Mouse (Mus musculus): ENCODE data around the gene Tmem263. TPM values are rescaled to one million over a fixed set of nuclear protein-coding genes. Genes with fewer than 3 reads are reported as not detected.

Tmem263 gene
- 57.5 and 58.5 TPM in 2 replicates for polyA plus RNA-seq (2015; fragmentation: Nextera tagmentation; extraction: Ambion mirVana)

- H3K27me3 ChIP-seq: no peaks in the 10 kb centered on the region
- peak within 1 kb of the TSS; percentile 82 for H3K9ac ChIP-seq
- no peaks in the 10 kb centered on the region for H3K9me3 ChIP-seq (replicated peaks)
- under 1% methylated on average over 60 of the region's 96 CpGs for WGBS
- peak within 1 kb of the TSS; percentile 98 for H3K4me2 ChIP-seq
- peaks cover 16% of the 10 kb centered on the region for H3K4me1 ChIP-seq
- peak; percentile 96 for ATAC-seq
- H3K36me3 ChIP-seq (ENCODE audit: poor library complexity, severe bottlenecking): no peaks in the 10 kb centered on the region
- H3K27ac ChIP-seq: peak within 1 kb of the TSS; percentile 86
- peak within 1 kb of the TSS; percentile 80 for H3K4me3 ChIP-seq
Measured at GRCm38 (mm10) chr10:85102247-85103084, at the start of gene Tmem263, which contains the start of gene Fhl4. TSS of gene Tmem263 (plus strand) at chr10:85102627. TSS of gene Fhl4 (minus strand) at chr10:85102495.

- no peak overlapping the region for H3K9ac ChIP-seq
- no peak for ATAC-seq
- no peak overlapping the region for H3K4me2 ChIP-seq
- no peak overlapping the region for H3K27ac ChIP-seq
- H3K36me3 ChIP-seq (ENCODE audit: poor library complexity, severe bottlenecking): no peaks in the 10 kb centered on the region
- no peaks in the 10 kb centered on the region for H3K27me3 ChIP-seq
- WGBS: 82% methylated on average over 2 of the region's 2 CpGs
- H3K4me3 ChIP-seq: no peak overlapping the region
- H3K4me1 ChIP-seq: no peaks in the 10 kb centered on the region
- H3K9me3 ChIP-seq (replicated peaks): no peaks in the 10 kb centered on the region
Measured at GRCm38 (mm10) chr10:85054876-85055275, 47.6 kb upstream of the Tmem263 start.

GRCm38 (mm10) chr10:85071605-85072152 lies 30.7 kb upstream of the Tmem263 start:
- 58% methylated on average over 4 of the region's 4 CpGs for WGBS
- Histone ChIP-seq H3K4me1 (no peaks in the 10 kb centered on the region), H3K9ac (no peak overlapping the region), H3K36me3 (ENCODE audit: poor library complexity, severe bottlenecking) (no peaks in the 10 kb centered on the region), H3K27ac (no peak overlapping the region), H3K4me2 (no peak overlapping the region), H3K27me3 (no peaks in the 10 kb centered on the region), H3K4me3 (no peak overlapping the region), H3K9me3 (replicated peaks) (no peaks in the 10 kb centered on the region)
- ATAC-seq: no peak

GRCm38 (mm10) chr10:85101841-85102240 lies 586 bp upstream of the Tmem263 start:
- peak overlapping the region; percentile 86 for H3K27ac ChIP-seq
- no peaks in the 10 kb centered on the region for H3K27me3 ChIP-seq
- H3K9ac ChIP-seq: peak overlapping the region; percentile 82
- no peaks in the 10 kb centered on the region for H3K9me3 ChIP-seq (replicated peaks)
- H3K36me3 ChIP-seq (ENCODE audit: poor library complexity, severe bottlenecking): no peaks in the 10 kb centered on the region
- H3K4me2 ChIP-seq: peak overlapping the region; percentile 98
- peaks cover 16% of the 10 kb centered on the region for H3K4me1 ChIP-seq
- WGBS: under 1% methylated on average over 10 of the region's 10 CpGs
- peak overlapping the region; percentile 80 for H3K4me3 ChIP-seq
- peak; percentile 42 for ATAC-seq

- Histone ChIP-seq H3K27ac (peak overlapping the region; percentile 65; the same call in 1 of the 2 replicates), H3K9me3 (replicated peaks) (no peaks in the 10 kb centered on the region), H3K36me3 (ENCODE audit: poor library complexity, severe bottlenecking) (no peaks in the 10 kb centered on the region), H3K4me3 (peak overlapping the region; percentile 80), H3K9ac (peak overlapping the region; percentile 82), H3K4me1 (peaks cover 16% of the 10 kb centered on the region), H3K27me3 (no peaks in the 10 kb centered on the region), H3K4me2 (peak overlapping the region; percentile 98)
- WGBS: under 1% methylated on average over 34 of the region's 34 CpGs
- 0 out of 2 replicates have a peak, but pooled peaks have one; percentile 15 for ATAC-seq
Measured at GRCm38 (mm10) chr10:85103085-85103885, 858 bp downstream of the Tmem263 start.

GRCm38 (mm10) chr10:85114409-85114808 lies 12.0 kb downstream of the Tmem263 start:
- Histone ChIP-seq H3K4me2 (no peak overlapping the region), H3K27ac (no peak overlapping the region), H3K4me1 (no peaks in the 10 kb centered on the region), H3K9ac (no peak overlapping the region), H3K36me3 (ENCODE audit: poor library complexity, severe bottlenecking) (peaks cover 27% of the 10 kb centered on the region), H3K9me3 (replicated peaks) (no peaks in the 10 kb centered on the region), H3K27me3 (no peaks in the 10 kb centered on the region), H3K4me3 (no peak overlapping the region)
- 91% methylated on average over 4 of the region's 4 CpGs for WGBS
- ATAC-seq: no peak

- no peak overlapping the region for H3K4me3 ChIP-seq
- peaks cover 38% of the 10 kb centered on the region for H3K36me3 ChIP-seq (ENCODE audit: poor library complexity, severe bottlenecking)
- no peaks in the 10 kb centered on the region for H3K27me3 ChIP-seq
- no peak for ATAC-seq
- no peak overlapping the region for H3K4me2 ChIP-seq
- no peak overlapping the region for H3K9ac ChIP-seq
- peaks cover 18% of the 10 kb centered on the region for H3K4me1 ChIP-seq
- no peak overlapping the region for H3K27ac ChIP-seq
- WGBS: 86% methylated on average over 13 of the region's 13 CpGs
- no peaks in the 10 kb centered on the region for H3K9me3 ChIP-seq (replicated peaks)
Measured at GRCm38 (mm10) chr10:85125184-85125583, 22.8 kb downstream of the Tmem263 start.

- Histone ChIP-seq H3K9me3 (replicated peaks) (no peaks in the 10 kb centered on the region), H3K9ac (peak within 1 kb of the TSS; percentile 76), H3K4me1 (peaks cover 18% of the 10 kb centered on the region), H3K27ac (0 out of 2 replicates have a peak within 1 kb of the TSS, but pooled peaks have one; percentile 7), H3K27me3 (no peaks in the 10 kb centered on the region), H3K36me3 (ENCODE audit: poor library complexity, severe bottlenecking) (peaks cover 27% of the 10 kb centered on the region), H3K4me3 (peak within 1 kb of the TSS; percentile 74), H3K4me2 (peak within 1 kb of the TSS; percentile 71)
- peak; percentile 100 for ATAC-seq
- 7% methylated on average over 20 of the region's 20 CpGs for WGBS
Measured at GRCm38 (mm10) chr10:85127395-85128287, 25.2 kb downstream of the Tmem263 start, which contains the start of gene Mterf2. TSS of gene Mterf2 (minus strand) at chr10:85128027.

- no peaks in the 10 kb centered on the region for H3K27me3 ChIP-seq
- H3K9me3 ChIP-seq (replicated peaks): no peaks in the 10 kb centered on the region
- 0 out of 2 replicates have a peak overlapping the region, but pooled peaks have one; percentile 7 for H3K27ac ChIP-seq
- peak; percentile 3 for ATAC-seq
- H3K36me3 ChIP-seq (ENCODE audit: poor library complexity, severe bottlenecking): peaks cover 28% of the 10 kb centered on the region
- H3K4me3 ChIP-seq: peak overlapping the region; percentile 74
- WGBS: 16% methylated on average over 7 of the region's 7 CpGs
- H3K4me2 ChIP-seq: peak overlapping the region; percentile 71
- peak overlapping the region; percentile 40 for H3K9ac ChIP-seq
- peaks cover 18% of the 10 kb centered on the region for H3K4me1 ChIP-seq
Measured at GRCm38 (mm10) chr10:85128453-85128852, 26.0 kb downstream of the Tmem263 start.

- 92% methylated on average over 6 of the region's 6 CpGs for WGBS
- no peak overlapping the region for H3K4me2 ChIP-seq
- no peaks in the 10 kb centered on the region for H3K4me1 ChIP-seq
- H3K4me3 ChIP-seq: no peak overlapping the region
- H3K27me3 ChIP-seq: no peaks in the 10 kb centered on the region
- H3K9ac ChIP-seq: no peak overlapping the region
- no peaks in the 10 kb centered on the region for H3K9me3 ChIP-seq (replicated peaks)
- no peak for ATAC-seq
- peaks cover 23% of the 10 kb centered on the region for H3K36me3 ChIP-seq (ENCODE audit: poor library complexity, severe bottlenecking)
- no peak overlapping the region for H3K27ac ChIP-seq
Measured at GRCm38 (mm10) chr10:85136573-85136972, 34.1 kb downstream of the Tmem263 start.

- WGBS: 90% methylated on average over 9 of the region's 9 CpGs
- no peak overlapping the region for H3K9ac ChIP-seq
- no peak overlapping the region for H3K27ac ChIP-seq
- H3K27me3 ChIP-seq: no peaks in the 10 kb centered on the region
- no peaks in the 10 kb centered on the region for H3K9me3 ChIP-seq (replicated peaks)
- ATAC-seq: no peak
- H3K4me3 ChIP-seq: no peak overlapping the region
- peaks cover 44% of the 10 kb centered on the region for H3K36me3 ChIP-seq (ENCODE audit: poor library complexity, severe bottlenecking)
- no peaks in the 10 kb centered on the region for H3K4me1 ChIP-seq
- no peak overlapping the region for H3K4me2 ChIP-seq
Measured at GRCm38 (mm10) chr10:85141465-85141864, 39.0 kb downstream of the Tmem263 start.

All from forebrain, embryonic 13.5 days (tissue).